ENCODE assay signal across 15 mouse cellular contexts in the genomic region with DNA sequence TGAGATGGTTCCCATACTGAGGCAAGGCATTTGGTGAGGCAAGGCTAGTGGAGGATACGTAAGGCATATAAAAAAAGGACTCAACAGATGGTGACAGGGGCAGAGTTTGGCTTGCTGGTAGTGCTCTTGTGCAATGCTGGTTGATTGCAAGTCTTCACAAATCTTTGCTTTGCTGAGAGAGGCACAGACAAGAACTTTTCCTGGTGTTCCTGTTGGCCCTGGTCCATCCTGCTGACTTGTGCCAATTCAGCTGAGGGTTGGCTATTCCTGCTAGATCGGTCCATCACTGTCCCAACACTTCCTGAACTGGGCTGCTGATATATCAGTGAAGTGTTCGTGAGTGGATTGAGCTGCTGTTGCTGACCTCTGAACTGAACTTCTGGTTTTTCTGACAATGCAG.
DNase-seq lines count a peak whose midpoint lies in the region; ATAC-seq and TF ChIP-seq lines count a peak whose summit lies in the region.
"Had no signal": no experiment of that assay in that cellular context is flagged by ENCODE, and none has a peak within 500 bp of the region (broad histone marks: within the 10 kb centered on the region; RNA-seq: fewer than 3 reads in every experiment).

No protein-coding gene starts in this region.

- DNase-seq in heart, postnatal 4 days: peak; percentile 17
- peak; percentile 8 for DNase-seq in 3T3-L1 (ENCODE audit: low read depth, low spot score)
- peak; percentile 21 for DNase-seq in NIH3T3 (ENCODE audit: low read depth)
- DNase-seq in lung, postnatal 0 days (ENCODE audit: low spot score): peak; percentile 80
- no peak for DNase-seq in right cerebral cortex, postnatal 14 days
- no peak for DNase-seq in right cerebral cortex, postnatal 25 days
- DNase-seq: cerebellum, postnatal 25 days; gastrocnemius, postnatal 10 days; kidney, adult 11 months; thymus, adult 18-20 months had no signal

- no peak for ATAC-seq in heart, embryonic 12.5 days (ENCODE audit: insufficient number of reproducible peaks, low FRiP score)
- peak; percentile 91 for ATAC-seq in lung, postnatal 0 days

- no peak overlapping the region for H3K27ac ChIP-seq in heart, embryonic 12.5 days (ENCODE audit: poor library complexity, severe bottlenecking)
- H3K27ac ChIP-seq in lung, postnatal 0 days (ENCODE audit: low read length): no peak overlapping the region
- H3K27ac ChIP-seq: heart, embryonic 15.5 days; hindbrain, embryonic 15.5 days; limb, embryonic 12.5 days; midbrain, embryonic 10.5 days had no signal

- no peaks in the 10 kb centered on the region for H3K36me3 ChIP-seq in heart, embryonic 12.5 days
- H3K36me3 ChIP-seq in lung, postnatal 0 days (ENCODE audit: insufficient read depth, low read length): no peaks in the 10 kb centered on the region
- H3K36me3 ChIP-seq: heart, embryonic 15.5 days; hindbrain, embryonic 15.5 days; limb, embryonic 12.5 days; midbrain, embryonic 10.5 days had no signal

- no peak overlapping the region for H3K4me3 ChIP-seq in heart, embryonic 12.5 days
- no peak overlapping the region for H3K4me3 ChIP-seq in lung, postnatal 0 days (ENCODE audit: low read depth, low read length)
- H3K4me3 ChIP-seq: heart, embryonic 15.5 days; hindbrain, embryonic 15.5 days; limb, embryonic 12.5 days; midbrain, embryonic 10.5 days had no signal

- no peaks in the 10 kb centered on the region for H3K9me3 ChIP-seq in heart, embryonic 12.5 days (replicated peaks)
- H3K9me3 ChIP-seq in lung, postnatal 0 days (ENCODE audit: low read length): no peaks in the 10 kb centered on the region
- H3K9me3 ChIP-seq: heart, embryonic 15.5 days; hindbrain, embryonic 15.5 days; limb, embryonic 12.5 days; midbrain, embryonic 10.5 days had no signal

- peak; percentile 59; the same call in 1 of the 2 replicates for TF ChIP-seq EP300 in lung, postnatal 0 days (IDR thresholded peaks at IDR 0.05)

- no peak overlapping the region for H3K4me2 ChIP-seq in heart, embryonic 12.5 days
- H3K4me2 ChIP-seq in lung, postnatal 0 days (replicated peaks; ENCODE audit: low read depth, low read length): no peak overlapping the region
- H3K4me2 ChIP-seq: heart, embryonic 15.5 days; hindbrain, embryonic 15.5 days; limb, embryonic 12.5 days had no signal

- TF ChIP-seq CTCF in lung, postnatal 0 days (IDR thresholded peaks at IDR 0.05): no peak

- H3K27me3 ChIP-seq in heart, embryonic 12.5 days (replicated peaks): no peaks in the 10 kb centered on the region
- H3K27me3 ChIP-seq in lung, postnatal 0 days (replicated peaks; ENCODE audit: insufficient read depth, low read length): no peaks in the 10 kb centered on the region
- H3K27me3 ChIP-seq: heart, embryonic 15.5 days; hindbrain, embryonic 15.5 days; limb, embryonic 12.5 days had no signal

- peaks cover 5% of the 10 kb centered on the region for H3K4me1 ChIP-seq in heart, embryonic 12.5 days (replicated peaks)
- H3K4me1 ChIP-seq in lung, postnatal 0 days (ENCODE audit: insufficient read depth, low read depth, low read length): no peaks in the 10 kb centered on the region; the same call in 1 of the 2 replicates
- H3K4me1 ChIP-seq: hindbrain, embryonic 15.5 days; limb, embryonic 12.5 days had no signal

- no peak overlapping the region for H3K9ac ChIP-seq in heart, embryonic 12.5 days
- no peak overlapping the region for H3K9ac ChIP-seq in lung, postnatal 0 days (replicated peaks; ENCODE audit: low read depth)
- H3K9ac ChIP-seq: heart, embryonic 15.5 days; hindbrain, embryonic 15.5 days; limb, embryonic 12.5 days had no signal

- WGBS in heart, embryonic 12.5 days: 70% methylated on average over 3 of the region's 3 CpGs
- 33% methylated on average over 3 of the region's 3 CpGs for WGBS in lung, postnatal 0 days

Comparison
In these comparisons a context has a peak if more than half of its experiments do, and no peak if none do; other contexts are left out.
1. DNase-seq: peak in heart, postnatal 4 days (single experiment), 3T3-L1 (single experiment), NIH3T3 (single experiment) and lung, postnatal 0 days (single experiment); none in right cerebral cortex, postnatal 14 days (single experiment) and right cerebral cortex, postnatal 25 days (single experiment).